ENCODE assay signal across 13 mouse cellular contexts in genomic region chr10:30731321-30731914, GRCm38 (mm10).
DNase-seq lines count a peak whose midpoint lies in the region.
"Had no signal": no experiment of that assay in that cellular context is flagged by ENCODE, and none has a peak within 500 bp of the region (broad histone marks: within the 10 kb centered on the region; RNA-seq: fewer than 3 reads in every experiment).

No protein-coding gene starts in this region.

- intact Hi-C loops in gastrocnemius, postnatal 14 days (cut with DNase I; ENCODE audit: low total_unique reads): no loop called here

- peak; percentile 4 for DNase-seq in gastrocnemius, postnatal 14 days
- no peak for DNase-seq in gastrocnemius, adult 8-10 months (ENCODE audit: low spot score in 2 of 2)
- DNase-seq in ovary, adult 18-20 months (ENCODE audit: low spot score): peak; percentile 82
- DNase-seq in ovary, postnatal 14 days (ENCODE audit: low spot score): no peak
- DNase-seq in gonadal fat pad, adult 2 months (ENCODE audit: low read depth): peak; percentile 62
- peak; percentile 60 for DNase-seq in yolk sac, embryonic 10.5 days (ENCODE audit: low spot score)
- DNase-seq in layer of hippocampus, postnatal 25 days (ENCODE audit: extremely low spot score in 1 of 2, low spot score in 1 of 2): no peak
- no peak for DNase-seq in B cell, adult 2 months
- DNase-seq: cerebellum, adult 11-12 months; embryo, embryonic 11 days; heart, adult 2 months; heart, postnatal 36 days; spleen, adult 18-20 months had no signal

Comparison
In these comparisons a context has a peak if more than half of its experiments do, and no peak if none do; other contexts are left out.
1. DNase-seq: peak in gastrocnemius, postnatal 14 days (single experiment), ovary, adult 18-20 months (single experiment), gonadal fat pad, adult 2 months (single experiment) and yolk sac, embryonic 10.5 days (single experiment); none in gastrocnemius, adult 8-10 months (0 of 2), ovary, postnatal 14 days (single experiment), layer of hippocampus, postnatal 25 days (0 of 2) and B cell, adult 2 months (0 of 2).